Comparison of ENCODE assay signal across 9 mouse cellular contexts in the genomic region with DNA sequence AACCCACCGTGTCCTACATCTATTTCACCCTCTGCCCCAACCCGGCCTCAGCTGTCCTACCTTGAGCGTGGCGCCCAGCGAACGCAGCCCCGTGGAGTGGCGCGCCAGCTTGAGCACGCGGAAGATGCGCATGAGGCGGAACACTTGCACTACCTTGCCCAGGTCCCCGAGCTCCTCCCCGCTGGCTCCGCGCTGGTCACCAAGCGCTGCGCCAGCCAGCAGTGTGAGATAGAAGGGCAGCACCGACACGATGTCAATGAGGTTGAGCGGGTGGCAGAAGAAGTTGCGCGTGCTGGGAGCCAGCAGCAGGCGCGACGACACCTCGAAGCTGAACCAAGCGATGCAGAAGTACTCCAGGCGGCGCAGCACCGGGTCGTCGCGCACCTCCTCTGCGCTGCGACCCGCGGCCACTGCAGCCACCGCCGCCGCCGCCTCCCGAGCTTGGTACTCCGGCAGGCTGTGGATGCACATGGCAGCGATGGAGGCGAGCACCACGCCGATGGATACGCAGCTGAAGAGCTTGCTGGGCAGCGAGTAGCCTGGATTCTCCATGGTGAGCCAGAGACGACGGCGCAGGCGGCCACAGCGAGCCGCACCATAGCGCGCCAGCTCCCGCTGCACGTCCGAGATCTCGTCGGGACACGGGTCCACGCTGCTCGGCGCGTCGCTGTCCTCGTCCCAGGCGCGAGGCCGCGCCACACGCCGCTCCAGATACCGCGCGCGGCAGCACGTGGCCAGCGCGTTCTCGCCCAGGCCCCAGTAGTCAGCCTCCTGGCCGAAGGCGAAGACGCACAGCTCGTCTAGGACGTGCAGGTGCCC. TPM values are rescaled to one million over a fixed set of nuclear protein-coding genes. Genes with fewer than 3 reads are reported as not detected.
DNase-seq lines count a peak whose midpoint lies in the region; ATAC-seq and TF ChIP-seq lines count a peak whose summit lies in the region.
"Had no signal": no experiment of that assay in that cellular context is flagged by ENCODE, and none has a peak within 500 bp of the region (broad histone marks: within the 10 kb centered on the region; RNA-seq: fewer than 3 reads in every experiment).

No protein-coding gene starts in this region.

- ATAC-seq in heart, postnatal 0 days (ENCODE audit: insufficient read depth, low read depth) = no peak
- ATAC-seq in midbrain, embryonic 13.5 days = peak; percentile 65
- no peak for ATAC-seq in activated CD4-positive, CD25-positive, alpha-beta regulatory T cell, adult 4 months

- no peak overlapping the region for H3K27ac ChIP-seq in heart, postnatal 0 days (ENCODE audit: low read depth)
- 0 out of 2 replicates have a peak overlapping the region, but pooled peaks have one; percentile 30 for H3K27ac ChIP-seq in hindbrain, embryonic 10.5 days
- no peak overlapping the region for H3K27ac ChIP-seq in midbrain, embryonic 13.5 days

- H3K9ac ChIP-seq in heart, postnatal 0 days (replicated peaks; ENCODE audit: low read depth, low read length) = no peak overlapping the region
- H3K9ac ChIP-seq in midbrain, embryonic 13.5 days (replicated peaks) = 0 out of 2 replicates have a peak overlapping the region, but pooled peaks have one; percentile 16

- peaks cover 63% of the 10 kb centered on the region for H3K27me3 ChIP-seq in heart, postnatal 0 days (ENCODE audit: control insufficient read depth, insufficient read depth, low read length)
- peaks cover 87% of the 10 kb centered on the region for H3K27me3 ChIP-seq in hindbrain, embryonic 10.5 days (ENCODE audit: insufficient read depth, poor library complexity, severe bottlenecking)
- H3K27me3 ChIP-seq in midbrain, embryonic 13.5 days = peaks cover 76% of the 10 kb centered on the region

- H3K36me3 ChIP-seq in heart, postnatal 0 days (replicated peaks; ENCODE audit: control insufficient read depth, insufficient read depth, low read length) = no peaks in the 10 kb centered on the region
- no peaks in the 10 kb centered on the region for H3K36me3 ChIP-seq in hindbrain, embryonic 10.5 days
- no peaks in the 10 kb centered on the region for H3K36me3 ChIP-seq in midbrain, embryonic 13.5 days

- intact Hi-C loops in heart, postnatal 25 days (cut with DNase I) = no loop called here
- intact Hi-C loops in heart, postnatal 14 days (cut with DNase I) = no loop called here

- H3K4me3 ChIP-seq in heart, postnatal 0 days (ENCODE audit: low read depth, low read length) = peak overlapping the region; percentile 18
- peak overlapping the region; percentile 45 for H3K4me3 ChIP-seq in hindbrain, embryonic 10.5 days
- H3K4me3 ChIP-seq in midbrain, embryonic 13.5 days (replicated peaks) = peak overlapping the region; percentile 40

- peak overlapping the region; percentile 27 for H3K4me2 ChIP-seq in heart, postnatal 0 days (ENCODE audit: low read depth, low read length)
- peak overlapping the region; percentile 55 for H3K4me2 ChIP-seq in midbrain, embryonic 13.5 days (replicated peaks)

- TF ChIP-seq EP300 in heart, postnatal 0 days (IDR thresholded peaks at IDR 0.05; ENCODE audit: low read depth) = no peak

- H3K9me3 ChIP-seq in heart, postnatal 0 days (replicated peaks; ENCODE audit: control insufficient read depth, low read length) = no peaks in the 10 kb centered on the region
- H3K9me3 ChIP-seq in hindbrain, embryonic 10.5 days = no peaks in the 10 kb centered on the region
- H3K9me3 ChIP-seq in midbrain, embryonic 13.5 days = no peaks in the 10 kb centered on the region

- TF ChIP-seq CTCF in heart, postnatal 0 days (IDR thresholded peaks at IDR 0.05; ENCODE audit: low read depth) = no peak

- H3K4me1 ChIP-seq in heart, postnatal 0 days (ENCODE audit: control insufficient read depth, insufficient read depth) = peaks cover 7% of the 10 kb centered on the region
- H3K4me1 ChIP-seq in hindbrain, embryonic 10.5 days (replicated peaks) = peaks cover 32% of the 10 kb centered on the region
- H3K4me1 ChIP-seq in midbrain, embryonic 13.5 days (replicated peaks) = peaks cover 31% of the 10 kb centered on the region

- no peak for DNase-seq in heart, postnatal 0 days (ENCODE audit: low spot score)
- no peak for DNase-seq in heart, postnatal 25 days (ENCODE audit: low spot score)
- peak; percentile 72 for DNase-seq in ZHBTc4 (ENCODE audit: low read depth, low spot score)
- peak; percentile 41 for DNase-seq in hindbrain, embryonic 10.5 days (ENCODE audit: low spot score)
- DNase-seq in c-Kit-positive CD71-positive TER-119-positive erythroid progenitor cells, embryonic 14.5 days (ENCODE audit: low spot score) = no peak
- DNase-seq in heart, postnatal 14 days = no peak

- 12% methylated on average over 90 of the region's 90 CpGs for WGBS in heart, postnatal 0 days
- WGBS in hindbrain, embryonic 10.5 days = 11% methylated on average over 90 of the region's 90 CpGs
- WGBS in midbrain, embryonic 13.5 days = 11% methylated on average over 89 of the region's 90 CpGs

RNA-seq across cellular contexts. Expression of a gene that starts 3.0 kb away (rescaled TPM):
- 0.23 TPM in 1 of 2 replicates, not detected in the other for total RNA-seq in heart, postnatal 0 days (2014; rRNA removed; ENCODE audit: low replicate concordance)
- 0.04 and 0.05 TPM in 2 replicates for polyA plus RNA-seq in heart, postnatal 0 days (2015; fragmentation: Nextera tagmentation; extraction: Ambion mirVana)
- total RNA-seq in heart, postnatal 25 days (2021) = not detected
- not detected in 2 replicates for polyA plus RNA-seq in hindbrain, embryonic 10.5 days (2016; fragmentation: Nextera tagmentation; extraction: Ambion mirVana)
- 0.16 and 0.23 TPM in 2 replicates for polyA plus RNA-seq in midbrain, embryonic 13.5 days (2015; fragmentation: Nextera tagmentation; extraction: Ambion mirVana)
- polyA plus RNA-seq in activated CD4-positive, CD25-positive, alpha-beta regulatory T cell, adult 4 months (2017; shearing (Covaris generic)) = under 1 TPM in 1 of 2 experiments, not detected in 1; 0.12 TPM
- total RNA-seq in heart, postnatal 14 days (2021) = not detected

RNA-seq across cellular contexts. Expression of a gene that starts 14.6 kb away (rescaled TPM):
- total RNA-seq in heart, postnatal 0 days (2014; rRNA removed; ENCODE audit: low replicate concordance) = not detected in 2 replicates
- polyA plus RNA-seq in heart, postnatal 0 days (2015; fragmentation: Nextera tagmentation; extraction: Ambion mirVana) = not detected in 2 replicates
- not detected for total RNA-seq in heart, postnatal 25 days (2021)
- not detected in 2 replicates for polyA plus RNA-seq in hindbrain, embryonic 10.5 days (2016; fragmentation: Nextera tagmentation; extraction: Ambion mirVana)
- not detected in 2 replicates for polyA plus RNA-seq in midbrain, embryonic 13.5 days (2015; fragmentation: Nextera tagmentation; extraction: Ambion mirVana)
- polyA plus RNA-seq in activated CD4-positive, CD25-positive, alpha-beta regulatory T cell, adult 4 months (2017; shearing (Covaris generic)) = not detected
- not detected for total RNA-seq in heart, postnatal 14 days (2021)
- total RNA-seq: left cerebral cortex, postnatal 36 days had no signal

RNA-seq across cellular contexts. Expression of a gene that starts 22.4 kb away (rescaled TPM):
- total RNA-seq in heart, postnatal 0 days (2014; rRNA removed; ENCODE audit: low replicate concordance) = not detected in 2 replicates
- polyA plus RNA-seq in heart, postnatal 0 days (2015; fragmentation: Nextera tagmentation; extraction: Ambion mirVana) = not detected in 2 replicates
- not detected for total RNA-seq in heart, postnatal 25 days (2021)
- not detected in 2 replicates for polyA plus RNA-seq in hindbrain, embryonic 10.5 days (2016; fragmentation: Nextera tagmentation; extraction: Ambion mirVana)
- not detected in 2 replicates for polyA plus RNA-seq in midbrain, embryonic 13.5 days (2015; fragmentation: Nextera tagmentation; extraction: Ambion mirVana)
- not detected for polyA plus RNA-seq in activated CD4-positive, CD25-positive, alpha-beta regulatory T cell, adult 4 months (2017; shearing (Covaris generic))
- not detected for total RNA-seq in heart, postnatal 14 days (2021)
- total RNA-seq: left cerebral cortex, postnatal 36 days had no signal

RNA-seq across cellular contexts. Expression of a gene that starts 32.0 kb away (rescaled TPM):
- total RNA-seq in heart, postnatal 0 days (2014; rRNA removed; ENCODE audit: low replicate concordance) = not detected in 2 replicates
- not detected in 2 replicates for polyA plus RNA-seq in heart, postnatal 0 days (2015; fragmentation: Nextera tagmentation; extraction: Ambion mirVana)
- not detected for total RNA-seq in heart, postnatal 25 days (2021)
- polyA plus RNA-seq in hindbrain, embryonic 10.5 days (2016; fragmentation: Nextera tagmentation; extraction: Ambion mirVana) = not detected in 2 replicates
- not detected in 2 replicates for polyA plus RNA-seq in midbrain, embryonic 13.5 days (2015; fragmentation: Nextera tagmentation; extraction: Ambion mirVana)
- not detected for polyA plus RNA-seq in activated CD4-positive, CD25-positive, alpha-beta regulatory T cell, adult 4 months (2017; shearing (Covaris generic))
- total RNA-seq in heart, postnatal 14 days (2021) = not detected
- total RNA-seq: left cerebral cortex, postnatal 36 days had no signal

RNA-seq across cellular contexts. Expression of a gene that starts 53.5 kb away (rescaled TPM):
- not detected in 2 replicates for total RNA-seq in heart, postnatal 0 days (2014; rRNA removed; ENCODE audit: low replicate concordance)
- not detected in 2 replicates for polyA plus RNA-seq in heart, postnatal 0 days (2015; fragmentation: Nextera tagmentation; extraction: Ambion mirVana)
- not detected for total RNA-seq in heart, postnatal 25 days (2021)
- not detected in 2 replicates for polyA plus RNA-seq in hindbrain, embryonic 10.5 days (2016; fragmentation: Nextera tagmentation; extraction: Ambion mirVana)
- not detected in 2 replicates for polyA plus RNA-seq in midbrain, embryonic 13.5 days (2015; fragmentation: Nextera tagmentation; extraction: Ambion mirVana)
- polyA plus RNA-seq in activated CD4-positive, CD25-positive, alpha-beta regulatory T cell, adult 4 months (2017; shearing (Covaris generic)) = not detected
- total RNA-seq in heart, postnatal 14 days (2021) = not detected
- total RNA-seq: left cerebral cortex, postnatal 36 days had no signal

Comparison
In these comparisons a context has a peak if more than half of its experiments do, and no peak if none do; other contexts are left out.
1. DNase-seq: peak in ZHBTc4 (single experiment) and hindbrain, embryonic 10.5 days (single experiment); none in heart, postnatal 0 days (single experiment), heart, postnatal 25 days (single experiment), c-Kit-positive CD71-positive TER-119-positive erythroid progenitor cells, embryonic 14.5 days (single experiment) and heart, postnatal 14 days (0 of 2).
2. Peak in every context shown above with its lines, with median percentiles within 50 percentile points of each other: H3K4me3 ChIP-seq.